Mouse (Mus musculus) lung, postnatal 4 days (tissue): Measurements from ENCODE around the gene Dusp10.

Experiments used
- DNase-seq, 2 experiments: peaks; one replicate each; pipeline ENCODE4 v3.0.0; 2021

Gene Dusp10

GRCm38 (mm10) chr1:184013106-184013505, at the start of gene Dusp10:
TSS of gene Dusp10 (plus strand) at chr1:184013302.
- no peak for DNase-seq

GRCm38 (mm10) chr1:183965341-183965740, 47.8 kb upstream of the Dusp10 start:
- DNase-seq, result no peak

- DNase-seq, result no peak
These were observed 43.8 kb upstream of the Dusp10 start for GRCm38 (mm10) chr1:183969265-183969664.

GRCm38 (mm10) chr1:183979814-183980243, 33.3 kb upstream of the Dusp10 start:
- peak; percentile 14 to 42 for DNase-seq

GRCm38 (mm10) chr1:183982108-183982507, 31.0 kb upstream of the Dusp10 start:
- DNase-seq, result peak in 1 of 2 experiments; percentile 25

GRCm38 (mm10) chr1:183987711-183988245, 25.3 kb upstream of the Dusp10 start:
- no peak for DNase-seq

GRCm38 (mm10) chr1:183991921-183992320, 21.2 kb upstream of the Dusp10 start:
- no peak for DNase-seq

- DNase-seq, result no peak
These were observed 15.9 kb upstream of the Dusp10 start for GRCm38 (mm10) chr1:183997207-183997606.

GRCm38 (mm10) chr1:184002470-184002869, 10.6 kb upstream of the Dusp10 start:
- no peak for DNase-seq

GRCm38 (mm10) chr1:184004311-184004710, 8.8 kb upstream of the Dusp10 start:
- no peak for DNase-seq

GRCm38 (mm10) chr1:184005315-184006058, 7.6 kb upstream of the Dusp10 start:
- DNase-seq, result peak; percentile 10 to 29

- no peak for DNase-seq
These were observed 7.0 kb upstream of the Dusp10 start for GRCm38 (mm10) chr1:184006086-184006485.

GRCm38 (mm10) chr1:184011311-184011710, 1.8 kb upstream of the Dusp10 start:
- no peak for DNase-seq

- DNase-seq, result no peak
These were observed 989 bp downstream of the Dusp10 start for GRCm38 (mm10) chr1:184014091-184014490.

GRCm38 (mm10) chr1:184015995-184016730, 3.1 kb downstream of the Dusp10 start:
- no peak for DNase-seq

GRCm38 (mm10) chr1:184017606-184018005, 4.5 kb downstream of the Dusp10 start:
- no peak for DNase-seq

GRCm38 (mm10) chr1:184019042-184019721, 6.1 kb downstream of the Dusp10 start:
- DNase-seq, result no peak

- no peak for DNase-seq
These were observed 6.6 kb downstream of the Dusp10 start for GRCm38 (mm10) chr1:184019722-184020107.

- no peak for DNase-seq
These were observed 10.9 kb downstream of the Dusp10 start for GRCm38 (mm10) chr1:184023971-184024370.

- no peak for DNase-seq
These were observed 11.5 kb downstream of the Dusp10 start for GRCm38 (mm10) chr1:184024631-184025030.

GRCm38 (mm10) chr1:184025079-184025478, 12.0 kb downstream of the Dusp10 start:
- no peak for DNase-seq

- DNase-seq, result no peak
These were observed 13.9 kb downstream of the Dusp10 start for GRCm38 (mm10) chr1:184027039-184027438.

- DNase-seq, result no peak
These were observed 17.1 kb downstream of the Dusp10 start for GRCm38 (mm10) chr1:184030070-184030802.
